Mouse (Mus musculus): ENCODE results near the gene Ring1. TPM values are rescaled to one million over a fixed set of nuclear protein-coding genes. Genes with fewer than 3 reads are reported as not detected.

Gene Ring1
- 35.8 TPM for polyA plus RNA-seq (2017; shearing (Covaris generic))

DNA sequence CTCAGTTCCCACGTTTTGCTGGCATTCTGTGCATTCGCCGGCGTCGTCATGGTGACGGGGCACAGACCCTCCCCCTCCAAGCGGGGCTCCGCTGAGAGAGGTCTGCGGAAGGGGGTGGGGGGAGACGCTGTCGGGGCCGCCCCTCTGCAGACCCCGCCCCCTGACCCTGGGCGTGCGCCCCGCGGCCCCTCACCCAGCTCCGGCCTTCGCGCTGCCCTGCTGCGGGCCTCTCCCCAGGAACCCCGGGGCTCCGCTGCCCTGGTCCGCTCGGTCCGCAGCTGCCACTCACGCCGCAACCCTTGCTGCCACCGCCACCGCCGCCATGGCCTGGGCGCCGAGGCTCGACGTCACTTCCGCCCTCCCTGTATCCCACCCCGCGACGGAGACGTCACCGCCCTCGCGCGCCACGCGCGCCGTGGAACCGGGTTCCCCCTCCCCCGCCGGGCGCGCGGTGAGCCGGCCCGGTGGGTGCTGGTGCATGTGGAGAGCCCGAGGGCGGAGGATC lies at the start of gene Ring1:
TSS of gene Ring1 (minus strand) at position 364 of the 505 bp plus-strand sequence.

DNA sequence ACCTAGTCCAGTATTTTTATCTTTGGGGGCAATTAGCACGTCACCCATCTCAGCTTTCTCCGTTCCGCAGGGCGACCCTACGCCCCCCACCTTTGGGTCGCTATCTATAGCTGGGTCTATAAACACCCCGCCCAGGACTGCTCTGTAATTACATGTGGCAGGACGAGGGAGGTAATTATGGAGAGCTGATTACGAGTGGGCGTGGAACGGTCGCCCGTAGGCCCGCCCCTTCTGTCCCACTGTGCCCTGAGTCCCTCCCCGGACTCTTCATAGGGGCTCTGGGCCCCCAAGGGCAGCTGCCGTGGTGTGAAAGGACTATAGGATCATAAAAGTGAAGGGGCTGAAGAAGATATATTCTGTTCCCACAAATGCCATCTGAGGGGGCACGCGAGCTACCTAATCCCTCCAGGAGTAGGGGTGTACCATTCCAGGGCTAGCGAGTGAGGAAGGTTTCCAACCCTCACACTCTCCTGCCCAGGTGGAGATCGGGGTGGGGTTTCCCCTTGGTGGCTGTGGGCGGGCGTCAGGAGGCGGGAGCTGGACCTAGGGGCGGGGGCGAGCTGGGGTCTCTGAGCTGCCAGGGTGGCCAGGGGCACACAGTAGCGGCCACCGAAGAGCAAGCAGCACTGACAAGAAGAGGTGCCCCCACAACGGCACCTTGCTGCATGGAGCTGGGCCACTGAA lies 14.5 kb upstream of the Ring1 start, which contains the start of gene Col11a2:
TSS of gene Col11a2 (plus strand) at position 560 of the 684 bp plus-strand sequence.

DNA sequence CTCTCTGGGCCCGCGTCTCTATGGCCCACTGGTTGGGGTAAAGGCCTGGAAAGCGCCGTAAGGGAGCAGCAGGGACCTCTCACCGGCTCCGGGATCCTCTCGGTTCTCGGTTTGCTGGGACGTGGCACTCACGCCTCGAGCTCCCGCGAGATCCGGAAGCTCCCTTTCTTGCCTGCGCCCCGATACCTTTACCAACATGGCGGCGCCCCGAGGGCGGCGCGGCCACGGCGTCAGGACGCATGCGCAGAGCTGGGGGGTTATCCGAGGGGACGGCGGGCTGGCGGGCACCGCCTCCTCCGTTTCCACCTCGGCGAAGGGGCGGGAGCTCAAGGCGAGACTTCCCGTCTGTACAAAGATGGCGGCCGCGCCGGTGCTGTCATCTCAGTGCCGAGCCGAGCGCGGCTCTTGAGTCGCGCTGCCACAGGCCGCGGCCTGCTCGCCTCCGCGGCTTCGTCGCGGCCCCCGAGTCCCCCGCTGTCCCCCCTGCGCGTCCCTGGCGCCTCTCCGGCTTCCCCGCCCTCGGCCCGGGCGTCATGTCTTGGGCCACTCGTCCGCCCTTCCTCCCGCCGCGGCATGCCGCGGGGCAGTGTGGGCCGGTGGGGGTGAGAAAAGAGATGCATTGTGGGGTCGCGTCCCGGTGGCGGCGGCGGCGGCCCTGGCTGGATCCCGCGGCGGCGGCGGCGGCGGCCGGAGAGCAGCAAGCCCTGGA lies 7.1 kb upstream of the Ring1 start, which contains the start of the genes Slc39a7 and Rxrb:
TSS of gene Slc39a7 (minus strand) at position 218 of the 709 bp plus-strand sequence.
TSS of gene Rxrb (plus strand) at position 348 of the 709 bp plus-strand sequence.

GRCm38 (mm10) chr17:34027656-34028223 lies 3.3 kb upstream of the Ring1 start, which contains the start of gene H2-Ke6:
Gene H2-Ke6, minus strand, starts transcription at chr17:34028060.

DNA sequence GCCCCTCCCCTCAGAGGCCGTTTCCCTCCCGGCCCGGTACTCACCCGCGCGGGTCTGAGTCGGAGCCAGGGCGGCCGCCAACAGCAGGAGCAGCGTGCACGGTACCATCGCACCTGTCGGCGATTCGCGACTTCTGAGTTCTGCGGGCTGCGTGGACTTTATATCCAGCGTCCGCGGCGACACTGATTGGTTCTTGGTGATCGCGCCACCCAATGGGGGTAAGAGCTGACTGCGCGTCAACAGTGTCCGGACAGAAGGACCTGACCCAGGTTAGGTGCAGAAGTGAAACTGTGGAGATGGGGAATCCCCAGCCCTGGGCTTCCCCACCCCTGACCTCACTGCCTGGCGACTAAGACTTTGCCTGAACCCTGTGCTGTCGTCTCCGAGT lies 24.3 kb downstream of the Ring1 start, which contains the start of gene H2-K1:
TSS of gene H2-K1 (minus strand) at position 198 of the 388 bp plus-strand sequence.

Other genes with a start within 250 kb of the Ring1 start
- gene Angptl4, start 242.8 kb downstream of the Ring1 start, polyA plus RNA-seq (2017; shearing (Covaris generic)): 4.3 TPM
- gene Kank3, start 214.2 kb downstream of the Ring1 start, polyA plus RNA-seq (2017; shearing (Covaris generic)): 8.6 TPM
- gene Rps28, start 200.1 kb downstream of the Ring1 start, polyA plus RNA-seq (2017; shearing (Covaris generic)): 904 TPM
- gene Ndufa7, start 200.1 kb downstream of the Ring1 start, polyA plus RNA-seq (2017; shearing (Covaris generic)): 318 TPM
- gene Cd320, start 181.6 kb downstream of the Ring1 start, polyA plus RNA-seq (2017; shearing (Covaris generic)): 19.6 TPM
- gene Gm7029, start 150.8 kb downstream of the Ring1 start, polyA plus RNA-seq (2017; shearing (Covaris generic)): not detected
- 9.8 TPM for gene Kifc1, start 134.0 kb downstream of the Ring1 start, polyA plus RNA-seq (2017; shearing (Covaris generic))
- gene Platr17, start 119.5 kb downstream of the Ring1 start, polyA plus RNA-seq (2017; shearing (Covaris generic)): 4.2 TPM
- gene Daxx, start 115.3 kb downstream of the Ring1 start, polyA plus RNA-seq (2017; shearing (Covaris generic)): 123 TPM
- gene Tapbp, start 108.8 kb downstream of the Ring1 start, polyA plus RNA-seq (2017; shearing (Covaris generic)): 644 TPM
- gene Zbtb22, start 108.8 kb downstream of the Ring1 start, polyA plus RNA-seq (2017; shearing (Covaris generic)): 22.0 TPM
- gene Rgl2, start 95.1 kb downstream of the Ring1 start, polyA plus RNA-seq (2017; shearing (Covaris generic)): 184 TPM
- gene Pfdn6, start 84.3 kb downstream of the Ring1 start, polyA plus RNA-seq (2017; shearing (Covaris generic)): 142 TPM
- gene Wdr46, start 84.0 kb downstream of the Ring1 start, polyA plus RNA-seq (2017; shearing (Covaris generic)): 72.1 TPM
- 34.4 TPM for gene B3galt4, start 73.2 kb downstream of the Ring1 start, polyA plus RNA-seq (2017; shearing (Covaris generic))
- 76.7 TPM for gene Vps52, start 68.9 kb downstream of the Ring1 start, polyA plus RNA-seq (2017; shearing (Covaris generic))
- 2,208 TPM for gene Rps18, start 68.7 kb downstream of the Ring1 start, polyA plus RNA-seq (2017; shearing (Covaris generic))
- 11,991 TPM for gene H2-K1, start 24.3 kb downstream of the Ring1 start, polyA plus RNA-seq (2017; shearing (Covaris generic))
- 310 TPM for gene H2-Ke6, start 3.4 kb upstream of the Ring1 start, polyA plus RNA-seq (2017; shearing (Covaris generic))
- gene Slc39a7, start 7.0 kb upstream of the Ring1 start, polyA plus RNA-seq (2017; shearing (Covaris generic)): 128 TPM
- gene Rxrb, start 7.1 kb upstream of the Ring1 start, polyA plus RNA-seq (2017; shearing (Covaris generic)): 72.5 TPM
- 3.9 TPM for gene Col11a2, start 14.8 kb upstream of the Ring1 start, polyA plus RNA-seq (2017; shearing (Covaris generic))
- 27.0 TPM for gene H2-Oa, start 67.7 kb upstream of the Ring1 start, polyA plus RNA-seq (2017; shearing (Covaris generic))
- 96.3 TPM for gene H2-DMa, start 94.9 kb upstream of the Ring1 start, polyA plus RNA-seq (2017; shearing (Covaris generic))
- 212 TPM for gene Brd2, start 98.0 kb upstream of the Ring1 start, polyA plus RNA-seq (2017; shearing (Covaris generic))
- 4.9 TPM for gene H2-DMb2, start 118.6 kb upstream of the Ring1 start, polyA plus RNA-seq (2017; shearing (Covaris generic))
- 2.7 TPM for gene H2-DMb1, start 128.4 kb upstream of the Ring1 start, polyA plus RNA-seq (2017; shearing (Covaris generic))
- gene Tap1, start 162.9 kb upstream of the Ring1 start, polyA plus RNA-seq (2017; shearing (Covaris generic)): 402 TPM
- gene Psmb9, start 163.1 kb upstream of the Ring1 start, polyA plus RNA-seq (2017; shearing (Covaris generic)): 470 TPM
- 1,148 TPM for gene Psmb8, start 173.0 kb upstream of the Ring1 start, polyA plus RNA-seq (2017; shearing (Covaris generic))
- 323 TPM for gene Tap2, start 178.8 kb upstream of the Ring1 start, polyA plus RNA-seq (2017; shearing (Covaris generic))
- 97.5 TPM for gene H2-Ob, start 214.2 kb upstream of the Ring1 start, polyA plus RNA-seq (2017; shearing (Covaris generic))
- gene H2-Ab1, start 233.0 kb upstream of the Ring1 start, polyA plus RNA-seq (2017; shearing (Covaris generic)): 25.3 TPM